Comparison of ENCODE assay signal across 11 mouse cellular contexts in genomic region chr1:184851166-184851565, GRCm38 (mm10). TPM values are rescaled to one million over a fixed set of nuclear protein-coding genes. Genes with fewer than 3 reads are reported as not detected.
DNase-seq lines count a peak whose midpoint lies in the region; ATAC-seq and TF ChIP-seq lines count a peak whose summit lies in the region.
"Had no signal": no experiment of that assay in that cellular context is flagged by ENCODE, and none has a peak within 500 bp of the region (broad histone marks: within the 10 kb centered on the region; RNA-seq: fewer than 3 reads in every experiment).

No protein-coding gene starts in this region.

- no peaks in the 10 kb centered on the region for H3K36me3 ChIP-seq in midbrain, postnatal 0 days (ENCODE audit: insufficient read depth, low read length)
- H3K36me3 ChIP-seq in midbrain, embryonic 13.5 days, result no peaks in the 10 kb centered on the region
- H3K36me3 ChIP-seq in liver, postnatal 0 days (replicated peaks; ENCODE audit: insufficient read depth, low read length), result no peaks in the 10 kb centered on the region
- H3K36me3 ChIP-seq: hindbrain, embryonic 13.5 days; midbrain, embryonic 10.5 days had no signal

- peak; percentile 29; the same call in 1 of the 2 replicates for TF ChIP-seq EP300 in liver, postnatal 0 days (IDR thresholded peaks at IDR 0.05; ENCODE audit: low read depth)

- peak overlapping the region; percentile 62 for H3K4me3 ChIP-seq in gastrocnemius, adult 2 months
- no peak overlapping the region for H3K4me3 ChIP-seq in midbrain, postnatal 0 days (ENCODE audit: low read depth, low read length)
- no peak overlapping the region for H3K4me3 ChIP-seq in midbrain, embryonic 13.5 days (replicated peaks)
- H3K4me3 ChIP-seq in liver, postnatal 0 days (ENCODE audit: low read depth, low read length), result no peak overlapping the region

- intact Hi-C loops in gastrocnemius, adult 2 months (cut with DNase I), result no loop called here
- intact Hi-C loops in gastrocnemius, postnatal 36 days (cut with DNase I), result loop anchor here (5.0 kb wide), 1 partner anchor 341 kb away; no protein-coding TSS in a partner anchor

- peak overlapping the region; percentile 46; the same call in 1 of the 2 replicates for H3K4me2 ChIP-seq in midbrain, postnatal 0 days (ENCODE audit: low read depth, low read length, poor library complexity, severe bottlenecking)
- H3K4me2 ChIP-seq in midbrain, embryonic 13.5 days (replicated peaks), result no peak overlapping the region
- peak overlapping the region; percentile 63 for H3K4me2 ChIP-seq in liver, postnatal 0 days (ENCODE audit: low read depth, low read length)

- 51% methylated on average over 7 of the region's 7 CpGs for WGBS in midbrain, postnatal 0 days
- 45% methylated on average over 7 of the region's 7 CpGs for WGBS in midbrain, embryonic 13.5 days
- whole genome bisulfite sequencing in liver, postnatal 0 days (ENCODE audit: insufficient replicate concordance), result 39% methylated on average over 7 of the region's 7 CpGs

- 0 out of 2 replicates have a peak, but pooled peaks cover 5% of the 10 kb centered on the region for H3K4me1 ChIP-seq in midbrain, postnatal 0 days (ENCODE audit: insufficient read depth, low read length)
- H3K4me1 ChIP-seq in midbrain, embryonic 13.5 days (replicated peaks), result peaks cover 16% of the 10 kb centered on the region
- H3K4me1 ChIP-seq in liver, postnatal 0 days (ENCODE audit: insufficient read depth), result peaks cover 28% of the 10 kb centered on the region

- H3K9ac ChIP-seq in midbrain, postnatal 0 days (replicated peaks; ENCODE audit: low read length, poor library complexity, severe bottlenecking), result no peak overlapping the region
- no peak overlapping the region for H3K9ac ChIP-seq in midbrain, embryonic 13.5 days (replicated peaks)
- peak overlapping the region; percentile 53 for H3K9ac ChIP-seq in liver, postnatal 0 days (replicated peaks)

- H3K27me3 ChIP-seq in midbrain, postnatal 0 days (ENCODE audit: insufficient read depth, low read length), result no peaks in the 10 kb centered on the region
- peaks cover 40% of the 10 kb centered on the region for H3K27me3 ChIP-seq in midbrain, embryonic 13.5 days
- H3K27me3 ChIP-seq in liver, postnatal 0 days (ENCODE audit: insufficient read depth, low read length), result no peaks in the 10 kb centered on the region

- no peak for ATAC-seq in midbrain, postnatal 0 days (ENCODE audit: low FRiP score)
- no peak for ATAC-seq in midbrain, embryonic 13.5 days
- ATAC-seq in liver, postnatal 0 days, result peak; percentile 28

- H3K9me3 ChIP-seq in midbrain, postnatal 0 days (ENCODE audit: low read length), result no peaks in the 10 kb centered on the region
- H3K9me3 ChIP-seq in midbrain, embryonic 13.5 days, result no peaks in the 10 kb centered on the region
- no peaks in the 10 kb centered on the region for H3K9me3 ChIP-seq in liver, postnatal 0 days (ENCODE audit: low read length)
- H3K9me3 ChIP-seq: hindbrain, embryonic 13.5 days; midbrain, embryonic 10.5 days had no signal

- DNase-seq in gastrocnemius, adult 2 months, result peak; percentile 14
- no peak for DNase-seq in gastrocnemius, postnatal 36 days
- no peak for DNase-seq in midbrain, postnatal 0 days (ENCODE audit: low spot score)
- peak; percentile 85 for DNase-seq in kidney, adult 9 months
- peak; percentile 51 for DNase-seq in liver, postnatal 0 days
- no peak for DNase-seq in adipocyte (ENCODE audit: low spot score)
- no peak for DNase-seq in right cerebral cortex, postnatal 14 days

- peak overlapping the region; percentile 82 for H3K27ac ChIP-seq in gastrocnemius, adult 2 months
- no peak overlapping the region for H3K27ac ChIP-seq in midbrain, postnatal 0 days (ENCODE audit: low read depth, low read length)
- H3K27ac ChIP-seq in midbrain, embryonic 13.5 days, result no peak overlapping the region
- H3K27ac ChIP-seq in liver, postnatal 0 days (ENCODE audit: low read depth), result peak overlapping the region; percentile 98
- H3K27ac ChIP-seq: hindbrain, embryonic 13.5 days had no signal

- TF ChIP-seq CTCF in gastrocnemius, adult 2 months (IDR thresholded peaks at IDR 0.05), result no peak
- no peak for TF ChIP-seq CTCF in midbrain, postnatal 0 days (IDR thresholded peaks at IDR 0.05)
- no peak for TF ChIP-seq CTCF in liver, postnatal 0 days (IDR thresholded peaks at IDR 0.05; ENCODE audit: low read depth)

RNA-seq across cellular contexts. Expression of gene Marc2, which starts 4.9 kb away (rescaled TPM):
- 100 to 1,000 TPM; 126 to 170 TPM for total RNA-seq in gastrocnemius, adult 2 months (2021)
- 100 to 1,000 TPM; 124 to 142 TPM for total RNA-seq in gastrocnemius, postnatal 36 days (2021)
- 46.3 and 56.1 TPM in 2 replicates for total RNA-seq in midbrain, postnatal 0 days (2014; rRNA removed)
- polyA plus RNA-seq in midbrain, postnatal 0 days (2015; fragmentation: Nextera tagmentation; extraction: Ambion mirVana), result 121 and 124 TPM in 2 replicates
- 93.0 and 95.2 TPM in 2 replicates for polyA plus RNA-seq in midbrain, embryonic 13.5 days (2015; fragmentation: Nextera tagmentation; extraction: Ambion mirVana)
- polyA plus RNA-seq in liver, postnatal 0 days (2015; fragmentation: Nextera tagmentation; extraction: Ambion mirVana), result 608 and 698 TPM in 2 replicates

RNA-seq across cellular contexts. Expression of gene C130074G19Rik, which starts 31.9 kb away (rescaled TPM):
- 10 to 100 TPM in 1 of 2 experiments, 1 to 10 TPM in 1; 7.1 to 10.1 TPM for total RNA-seq in gastrocnemius, adult 2 months (2021)
- 10 to 100 TPM; 12.0 to 12.4 TPM for total RNA-seq in gastrocnemius, postnatal 36 days (2021)
- 6.6 and 7.1 TPM in 2 replicates for total RNA-seq in midbrain, postnatal 0 days (2014; rRNA removed)
- polyA plus RNA-seq in midbrain, postnatal 0 days (2015; fragmentation: Nextera tagmentation; extraction: Ambion mirVana), result 0.55 and 0.85 TPM in 2 replicates
- 0.85 and 1.2 TPM in 2 replicates for polyA plus RNA-seq in midbrain, embryonic 13.5 days (2015; fragmentation: Nextera tagmentation; extraction: Ambion mirVana)
- polyA plus RNA-seq in liver, postnatal 0 days (2015; fragmentation: Nextera tagmentation; extraction: Ambion mirVana), result 5.6 and 6.5 TPM in 2 replicates

RNA-seq across cellular contexts. Expression of gene Marc1, which starts 40.1 kb away (rescaled TPM):
- not detected for total RNA-seq in gastrocnemius, adult 2 months (2021)
- under 1 TPM; 0.22 to 0.36 TPM for total RNA-seq in gastrocnemius, postnatal 36 days (2021)
- 0.55 TPM in 1 of 2 replicates, not detected in the other for total RNA-seq in midbrain, postnatal 0 days (2014; rRNA removed)
- 0.21 and 0.25 TPM in 2 replicates for polyA plus RNA-seq in midbrain, postnatal 0 days (2015; fragmentation: Nextera tagmentation; extraction: Ambion mirVana)
- not detected in 2 replicates for polyA plus RNA-seq in midbrain, embryonic 13.5 days (2015; fragmentation: Nextera tagmentation; extraction: Ambion mirVana)
- 204 and 234 TPM in 2 replicates for polyA plus RNA-seq in liver, postnatal 0 days (2015; fragmentation: Nextera tagmentation; extraction: Ambion mirVana)
- total RNA-seq: left cerebral cortex, postnatal 10 days had no signal
- polyA plus RNA-seq: midbrain, embryonic 10.5 days had no signal

Comparison
In these comparisons a context has a peak if more than half of its experiments do, and no peak if none do; other contexts are left out.
1. DNase-seq: peak in gastrocnemius, adult 2 months (single experiment), kidney, adult 9 months (single experiment) and liver, postnatal 0 days (single experiment); none in gastrocnemius, postnatal 36 days (0 of 2), midbrain, postnatal 0 days (single experiment), adipocyte (single experiment) and right cerebral cortex, postnatal 14 days (single experiment).
2. H3K27ac ChIP-seq: peak in gastrocnemius, adult 2 months (single experiment) and liver, postnatal 0 days (single experiment); none in midbrain, postnatal 0 days (single experiment) and midbrain, embryonic 13.5 days (single experiment).